Mouse (Mus musculus) ES-Bruce4 (cell line): Measurements from ENCODE around the gene Mfsd4b4.

Experiments
- CTCF ChIP-seq: IDR thresholded peaks from one replicate; pipeline ENCODE4 v1.8.1; 2011; ENCODE audit warnings: low read depth, low read length
- EP300 ChIP-seq: IDR thresholded peaks from 2 replicates; pipeline ENCODE4 v1.6.1; 2011; ENCODE audit warnings: low read depth, low read length; ENCODE audit not compliant: insufficient read depth
- POLR2A ChIP-seq: IDR thresholded peaks from one replicate; pipeline ENCODE4 v1.8.1; 2011; ENCODE audit warnings: low read length; ENCODE audit not compliant: insufficient read depth

GRCm38 (mm10) chr10:39936553-39936952 is 37.5 kb upstream of the Mfsd4b4 start:
- TF ChIP-seq POLR2A (no peak), CTCF (no peak), EP300 (no peak)
